Mouse (Mus musculus) monocyte, adult 2 months (primary cell): ENCODE measurements around the gene Fkbp3.
A peak's percentile ranks its signal among the peaks of the same experiment; 100 is the strongest.

ENCODE experiments used
- DNase-seq, 2 experiments: peaks; one replicate each; pipeline ENCODE4 v3.0.0; 2022; ENCODE audit warnings: low spot score in 2 of 2, low read depth in 1 of 2

Fkbp3 gene

GRCm38 (mm10) chr12:65036190-65036870, 37.5 kb downstream of the Fkbp3 start, which contains the start of gene Prpf39:
TSS of gene Prpf39 (plus strand) at chr12:65036333.
- DNase-seq = peak; percentile 55 to 78

DNA sequence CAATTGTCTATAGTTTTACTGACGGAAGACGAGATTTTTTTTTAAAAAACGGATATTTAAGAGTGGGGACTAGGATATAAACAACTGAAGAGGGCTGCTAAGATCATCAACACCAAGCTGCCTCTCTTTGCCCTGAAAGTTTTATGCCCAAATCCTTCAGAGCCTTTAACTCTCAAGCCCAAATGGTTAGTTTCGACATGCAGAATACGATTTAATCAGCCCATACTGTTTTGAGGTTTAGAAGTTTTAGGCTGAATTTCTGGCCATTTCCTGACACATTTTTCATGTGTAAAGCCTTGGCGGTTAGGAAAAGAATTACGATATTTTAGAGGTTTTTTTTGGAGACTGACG, 38.0 kb downstream of the Fkbp3 start:
- no peak for DNase-seq

DNA sequence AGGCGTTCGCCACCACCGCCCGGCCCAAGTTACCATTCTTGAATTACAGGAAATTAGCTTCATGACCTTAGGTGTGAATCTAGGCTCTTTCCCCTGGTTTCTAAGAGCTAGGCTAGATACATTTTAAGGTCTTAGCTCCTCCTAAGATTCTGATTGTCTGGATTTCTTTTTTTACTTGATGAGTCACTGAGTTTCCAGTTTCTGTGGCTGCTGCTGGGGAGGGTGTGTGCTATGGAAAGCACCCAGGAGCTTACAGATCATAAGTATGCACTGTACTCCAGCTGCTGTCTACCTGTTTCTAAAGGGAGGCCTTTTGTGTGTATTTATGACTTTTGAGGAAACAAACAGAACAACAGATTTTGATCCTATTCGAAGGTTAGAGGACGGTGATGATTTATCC, 51.0 kb downstream of the Fkbp3 start:
- no peak for DNase-seq
